ENCODE assay signal across 7 mouse cellular contexts in the genomic region with DNA sequence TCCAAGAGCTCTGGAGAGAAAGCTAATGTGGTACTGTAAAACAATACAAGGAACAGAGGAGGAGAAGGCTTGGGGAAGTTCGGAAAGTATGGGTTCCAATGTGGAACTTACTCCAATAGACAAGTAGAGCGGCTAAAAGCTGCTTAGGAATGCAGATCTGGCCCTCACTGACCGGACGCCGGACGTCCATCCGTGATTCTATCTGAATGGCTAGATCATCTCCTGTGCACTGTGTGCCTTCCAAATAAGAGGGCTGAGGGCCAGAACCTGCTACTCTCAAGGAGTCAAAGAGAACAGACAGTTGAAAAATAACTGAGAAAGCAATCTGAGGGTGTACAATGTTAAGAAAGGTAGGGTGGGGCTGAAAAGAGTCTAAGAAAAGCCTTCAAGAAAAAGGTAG. TPM values are rescaled to one million over a fixed set of nuclear protein-coding genes. Genes with fewer than 3 reads are reported as not detected.
DNase-seq lines count a peak whose midpoint lies in the region; ATAC-seq and TF ChIP-seq lines count a peak whose summit lies in the region.

No protein-coding gene starts in this region.

- no peak for DNase-seq in left cerebral cortex, adult 9 months (ENCODE audit: low spot score in 2 of 2)

- no peaks in the 10 kb centered on the region for H3K36me3 ChIP-seq in C2C12 (ENCODE audit: control insufficient read depth, insufficient read depth)
- no peaks in the 10 kb centered on the region for H3K36me3 ChIP-seq in ES-Bruce4 (ENCODE audit: control insufficient read depth, insufficient read depth, low read length, poor library complexity, severe bottlenecking)
- H3K36me3 ChIP-seq in forebrain, embryonic 16.5 days (ENCODE audit: control insufficient read depth, insufficient read depth): no peaks in the 10 kb centered on the region
- H3K36me3 ChIP-seq in intestine, embryonic 16.5 days (ENCODE audit: control insufficient read depth, insufficient read depth, low read length): no peaks in the 10 kb centered on the region
- no peaks in the 10 kb centered on the region for H3K36me3 ChIP-seq in stomach, embryonic 14.5 days (ENCODE audit: control insufficient read depth, insufficient read depth, low read length)

- no peaks in the 10 kb centered on the region for H3K9me3 ChIP-seq in ES-Bruce4 (replicated peaks; ENCODE audit: control insufficient read depth, insufficient read depth, low read length, poor library complexity, severe bottlenecking)
- H3K9me3 ChIP-seq in forebrain, embryonic 16.5 days (ENCODE audit: control insufficient read depth, low read length): no peaks in the 10 kb centered on the region
- no peaks in the 10 kb centered on the region for H3K9me3 ChIP-seq in intestine, embryonic 16.5 days (ENCODE audit: control insufficient read depth, low read length)
- no peaks in the 10 kb centered on the region for H3K9me3 ChIP-seq in stomach, embryonic 14.5 days (ENCODE audit: control insufficient read depth, low read depth, low read length)

- 90% methylated on average over 7 of the region's 7 CpGs for WGBS in forebrain, embryonic 16.5 days
- 91% methylated on average over 7 of the region's 7 CpGs for WGBS in intestine, embryonic 16.5 days
- 88% methylated on average over 7 of the region's 7 CpGs for WGBS in stomach, embryonic 14.5 days

- H3K4me2 ChIP-seq in forebrain, embryonic 16.5 days (ENCODE audit: low read length): peak overlapping the region; percentile 88
- peak overlapping the region; percentile 69; the same call in 1 of the 2 replicates for H3K4me2 ChIP-seq in intestine, embryonic 16.5 days (ENCODE audit: low read depth, low read length)
- H3K4me2 ChIP-seq in stomach, embryonic 14.5 days (replicated peaks; ENCODE audit: low read depth, low read length): peak overlapping the region; percentile 77

- no peak for ATAC-seq in forebrain, embryonic 16.5 days
- ATAC-seq in intestine, embryonic 16.5 days: no peak
- no peak for ATAC-seq in stomach, embryonic 14.5 days (ENCODE audit: insufficient number of reproducible peaks, insufficient read depth, low FRiP score, low read depth)
- ATAC-seq in inflammation-experienced regulatory T-cells, adult 6 months: no peak

- no peak overlapping the region for H3K27ac ChIP-seq in ES-Bruce4 (ENCODE audit: insufficient read depth, low read length)
- no peak overlapping the region for H3K27ac ChIP-seq in forebrain, embryonic 16.5 days (ENCODE audit: low read length)
- H3K27ac ChIP-seq in intestine, embryonic 16.5 days (ENCODE audit: low read length): no peak overlapping the region
- no peak overlapping the region for H3K27ac ChIP-seq in stomach, embryonic 14.5 days (ENCODE audit: low read length)

- peak overlapping the region; percentile 43 for H3K4me3 ChIP-seq in C2C12 (ENCODE audit: insufficient read depth, poor library complexity, severe bottlenecking)
- no peak overlapping the region for H3K4me3 ChIP-seq in ES-Bruce4 (ENCODE audit: low read depth, low read length)
- H3K4me3 ChIP-seq in forebrain, embryonic 16.5 days (replicated peaks; ENCODE audit: low read length): peak overlapping the region; percentile 75
- no peak overlapping the region for H3K4me3 ChIP-seq in intestine, embryonic 16.5 days (ENCODE audit: low read length)
- H3K4me3 ChIP-seq in stomach, embryonic 14.5 days (ENCODE audit: low read depth, low read length): peak overlapping the region; percentile 85; the same call in 1 of the 2 replicates

- no peak for TF ChIP-seq POLR2A in ES-Bruce4 (IDR thresholded peaks at IDR 0.05; ENCODE audit: insufficient read depth, low read length)

- peaks cover 36% of the 10 kb centered on the region for H3K79me3 ChIP-seq in C2C12 (ENCODE audit: low read depth)

- H3K9ac ChIP-seq in ES-Bruce4 (ENCODE audit: low read depth, poor library complexity, severe bottlenecking): peak overlapping the region; percentile 80; the same call in 1 of the 2 replicates
- H3K9ac ChIP-seq in forebrain, embryonic 16.5 days (replicated peaks; ENCODE audit: low read depth, low read length): no peak overlapping the region
- H3K9ac ChIP-seq in intestine, embryonic 16.5 days (ENCODE audit: low read depth, low read length): no peak overlapping the region
- H3K9ac ChIP-seq in stomach, embryonic 14.5 days (replicated peaks; ENCODE audit: low read depth, low read length): no peak overlapping the region

- H3K27me3 ChIP-seq in C2C12 (ENCODE audit: control insufficient read depth, insufficient read depth, insufficient read length) (no peaks in the 10 kb centered on the region), ES-Bruce4 (ENCODE audit: control insufficient read depth, insufficient read depth, low read length, poor library complexity, severe bottlenecking) (no peaks in the 10 kb centered on the region)
- no peaks in the 10 kb centered on the region for H3K27me3 ChIP-seq in forebrain, embryonic 16.5 days (replicated peaks; ENCODE audit: control insufficient read depth, insufficient read depth, low read length)
- no peaks in the 10 kb centered on the region for H3K27me3 ChIP-seq in intestine, embryonic 16.5 days (replicated peaks; ENCODE audit: control insufficient read depth, insufficient read depth, low read length)
- H3K27me3 ChIP-seq in stomach, embryonic 14.5 days (ENCODE audit: control insufficient read depth, insufficient read depth, low read length): no peaks in the 10 kb centered on the region

- peaks cover 61% of the 10 kb centered on the region for H3K79me2 ChIP-seq in C2C12 (ENCODE audit: control insufficient read depth, insufficient read depth)

- TF ChIP-seq CTCF in C2C12 (IDR thresholded peaks at IDR 0.05; ENCODE audit: control insufficient read depth, insufficient read depth, insufficient read length) (no peak), ES-Bruce4 (IDR thresholded peaks at IDR 0.05; ENCODE audit: low read depth, low read length) (no peak)

- peaks cover 2% of the 10 kb centered on the region for H3K4me1 ChIP-seq in ES-Bruce4 (ENCODE audit: control insufficient read depth, insufficient read depth, low read length)
- H3K4me1 ChIP-seq in forebrain, embryonic 16.5 days (replicated peaks; ENCODE audit: control insufficient read depth, insufficient read depth, low read length): peaks cover 14% of the 10 kb centered on the region
- 0 out of 2 replicates have a peak, but pooled peaks cover 2% of the 10 kb centered on the region for H3K4me1 ChIP-seq in intestine, embryonic 16.5 days (ENCODE audit: control insufficient read depth, insufficient read depth, low read length)
- peaks cover 7% of the 10 kb centered on the region for H3K4me1 ChIP-seq in stomach, embryonic 14.5 days (ENCODE audit: control insufficient read depth, insufficient read depth, low read length)

- H3ac ChIP-seq in C2C12 (ENCODE audit: control insufficient read depth, insufficient read length, low read depth): peak overlapping the region; percentile 72

- no peak for TF ChIP-seq EP300 in ES-Bruce4 (IDR thresholded peaks at IDR 0.05; ENCODE audit: insufficient read depth, low read depth, low read length)

TF ChIP-seq in C2C12, 6 proteins besides CTCF, POLR2A, EP300 and RAD21:
- TF ChIP-seq CEBPB (IDR thresholded peaks at IDR 0.05; ENCODE audit: low read depth): no peak
- no peak for TF ChIP-seq FOSL1 (IDR thresholded peaks at IDR 0.05; ENCODE audit: insufficient read depth, low read length, poor library complexity, severe bottlenecking)
- TF ChIP-seq MAX (IDR thresholded peaks at IDR 0.05): no peak
- no peak for TF ChIP-seq MYOG (IDR thresholded peaks at IDR 0.05; ENCODE audit: control insufficient read depth, extremely low read depth, insufficient read length)
- TF ChIP-seq USF1 (IDR thresholded peaks at IDR 0.05; ENCODE audit: low read depth): no peak
- no peak for TF ChIP-seq MYOD1 (IDR thresholded peaks at IDR 0.05; ENCODE audit: control insufficient read depth, insufficient read length, low read depth)

RNA-seq across cellular contexts. Expression of a gene that starts 1.5 kb away (rescaled TPM):
- polyA plus RNA-seq in C2C12 (2012; fragmentation: generic; extraction: Trizol) (20.1 TPM), ES-Bruce4 (2011; ENCODE audit: insufficient read depth, insufficient read length, low read depth, missing spikeins) (11.2 and 11.5 TPM in 2 replicates)
- polyA plus RNA-seq in forebrain, embryonic 16.5 days (2015; fragmentation: Nextera tagmentation; extraction: Ambion mirVana): 11.7 and 12.6 TPM in 2 replicates
- 5.3 and 5.9 TPM in 2 replicates for polyA plus RNA-seq in intestine, embryonic 16.5 days (2015; fragmentation: Nextera tagmentation; extraction: Ambion mirVana)
- 15.2 and 15.9 TPM in 2 replicates for polyA plus RNA-seq in stomach, embryonic 14.5 days (2014; fragmentation: Nextera tagmentation; extraction: Ambion mirVana)
- 10 to 100 TPM in 1 of 3 experiments, 1 to 10 TPM in 2; 4.7 to 10.5 (median 8.6) TPM for polyA plus RNA-seq in inflammation-experienced regulatory T-cells, adult 6 months (2017; shearing (Covaris generic))

Comparison
In these comparisons a context has a peak if more than half of its experiments do, and no peak if none do; other contexts are left out.
1. H3K4me3 ChIP-seq: peak in C2C12 (single experiment), forebrain, embryonic 16.5 days (single experiment) and stomach, embryonic 14.5 days (single experiment); none in ES-Bruce4 (single experiment) and intestine, embryonic 16.5 days (single experiment).
2. Peak in every context shown above with its lines, with median percentiles within 50 percentile points of each other: H3K4me2 ChIP-seq.